In the genomic region with DNA sequence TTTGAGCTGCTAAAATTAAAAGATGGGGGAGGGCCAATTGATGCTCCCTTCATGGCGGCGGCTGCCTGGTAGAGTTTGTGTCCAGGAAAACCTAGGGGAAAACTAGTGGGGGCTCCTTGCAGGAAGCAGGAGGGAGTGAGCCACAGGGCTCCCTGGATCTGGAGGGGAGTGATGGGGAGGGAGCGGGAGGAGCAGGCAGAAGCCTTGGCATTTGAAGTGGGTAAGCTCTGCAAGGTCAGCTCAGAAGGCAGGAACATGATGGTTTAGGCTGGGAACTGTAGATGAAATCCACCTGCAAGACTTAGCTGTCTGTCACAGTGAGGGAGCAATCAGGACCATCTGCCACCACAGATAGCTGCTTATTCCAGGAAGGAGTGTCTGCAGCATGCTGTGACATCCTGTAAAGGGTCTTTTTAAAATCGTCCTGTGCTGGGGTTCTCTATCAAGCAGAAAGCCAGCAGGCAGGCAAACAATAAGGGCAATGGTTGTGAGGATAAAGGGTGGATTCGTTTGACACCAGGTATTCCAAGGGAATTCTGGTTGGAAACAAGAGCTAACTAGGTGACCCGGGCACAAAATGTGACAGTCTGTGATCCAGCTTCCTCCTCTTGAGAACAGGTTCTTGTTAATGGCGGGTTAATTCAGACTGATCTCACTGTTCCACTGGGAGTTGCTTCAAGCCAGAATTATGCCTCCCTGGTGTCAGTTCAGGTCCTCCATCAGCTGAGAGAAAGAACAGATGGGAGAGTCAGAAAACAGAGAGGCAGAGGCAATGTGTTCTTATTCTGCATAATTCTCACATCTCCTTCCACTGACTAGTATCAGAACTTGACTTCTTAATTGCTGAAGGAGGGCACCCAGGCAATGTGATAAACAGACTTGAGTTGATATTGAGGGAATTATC, we compare ENCODE assay signal across 10 mouse cellular contexts. TPM values are rescaled to one million over a fixed set of nuclear protein-coding genes. Genes with fewer than 3 reads are reported as not detected.
A peak's percentile ranks its signal among the peaks of the same experiment; 100 is the strongest.
DNase-seq lines count a peak whose midpoint lies in the region; ATAC-seq and TF ChIP-seq lines count a peak whose summit lies in the region.
"Had no signal": no experiment of that assay in that cellular context is flagged by ENCODE, and none has a peak within 500 bp of the region (broad histone marks: within the 10 kb centered on the region; RNA-seq: fewer than 3 reads in every experiment).

No protein-coding gene starts in this region.

- peak; percentile 59 for ATAC-seq in hindbrain, embryonic 15.5 days (ENCODE audit: low FRiP score, low read depth)
- peak; percentile 63 for ATAC-seq in neural tube, embryonic 13.5 days (ENCODE audit: low read depth)
- no peak for ATAC-seq in heart, embryonic 12.5 days (ENCODE audit: insufficient number of reproducible peaks, low FRiP score)

- H3K27me3 ChIP-seq in hindbrain, embryonic 15.5 days = no peaks in the 10 kb centered on the region
- no peaks in the 10 kb centered on the region for H3K27me3 ChIP-seq in neural tube, embryonic 13.5 days
- no peaks in the 10 kb centered on the region for H3K27me3 ChIP-seq in heart, embryonic 12.5 days (replicated peaks)
- H3K27me3 ChIP-seq: embryonic facial prominence, embryonic 12.5 days had no signal

- no peak for DNase-seq in left cerebral cortex, adult 2 months (ENCODE audit: extremely low spot score in 1 of 2, low spot score in 2 of 2)
- no peak for DNase-seq in left cerebral cortex, postnatal 10 days (ENCODE audit: extremely low spot score in 1 of 2, low spot score in 2 of 2)
- DNase-seq in cerebellum, postnatal 14 days = peak; percentile 55 to 78
- no peak for DNase-seq in right cerebral cortex, postnatal 14 days
- DNase-seq in liver = no peak

- no peaks in the 10 kb centered on the region for H3K36me3 ChIP-seq in hindbrain, embryonic 15.5 days
- H3K36me3 ChIP-seq in neural tube, embryonic 13.5 days = no peaks in the 10 kb centered on the region
- H3K36me3 ChIP-seq in heart, embryonic 12.5 days = no peaks in the 10 kb centered on the region
- H3K36me3 ChIP-seq: embryonic facial prominence, embryonic 12.5 days had no signal

- H3K27ac ChIP-seq in left cerebral cortex, adult 2 months = peak overlapping the region; percentile 19; the same call in 1 of the 2 replicates
- H3K27ac ChIP-seq in hindbrain, embryonic 15.5 days (replicated peaks) = peak overlapping the region; percentile 68
- H3K27ac ChIP-seq in neural tube, embryonic 13.5 days (replicated peaks) = peak overlapping the region; percentile 70
- H3K27ac ChIP-seq in heart, embryonic 12.5 days (ENCODE audit: poor library complexity, severe bottlenecking) = no peak overlapping the region
- H3K27ac ChIP-seq: embryonic facial prominence, embryonic 12.5 days; liver, embryonic 14.5 days had no signal

- no peaks in the 10 kb centered on the region for H3K9me3 ChIP-seq in hindbrain, embryonic 15.5 days
- H3K9me3 ChIP-seq in neural tube, embryonic 13.5 days = no peaks in the 10 kb centered on the region
- peaks cover 5% of the 10 kb centered on the region; the same call in 1 of the 2 replicates for H3K9me3 ChIP-seq in heart, embryonic 12.5 days (replicated peaks)
- H3K9me3 ChIP-seq: embryonic facial prominence, embryonic 12.5 days had no signal

- peaks cover 21% of the 10 kb centered on the region for H3K4me1 ChIP-seq in hindbrain, embryonic 15.5 days (replicated peaks)
- peaks cover 16% of the 10 kb centered on the region for H3K4me1 ChIP-seq in neural tube, embryonic 13.5 days (replicated peaks)
- 0 out of 2 replicates have a peak, but pooled peaks cover 3% of the 10 kb centered on the region for H3K4me1 ChIP-seq in heart, embryonic 12.5 days (replicated peaks)

- 15% methylated on average over 7 of the region's 7 CpGs for WGBS in hindbrain, embryonic 15.5 days
- WGBS in neural tube, embryonic 13.5 days = 26% methylated on average over 7 of the region's 7 CpGs
- WGBS in heart, embryonic 12.5 days = 32% methylated on average over 7 of the region's 7 CpGs

- intact Hi-C loops in left cerebral cortex, adult 2 months (cut with DNase I) = no loop called here
- intact Hi-C loops in left cerebral cortex, postnatal 10 days (cut with DNase I) = no loop called here

- H3K4me3 ChIP-seq in left cerebral cortex, adult 2 months = no peak overlapping the region
- H3K4me3 ChIP-seq in hindbrain, embryonic 15.5 days = no peak overlapping the region
- H3K4me3 ChIP-seq in neural tube, embryonic 13.5 days = no peak overlapping the region
- H3K4me3 ChIP-seq in heart, embryonic 12.5 days = no peak overlapping the region
- H3K4me3 ChIP-seq: embryonic facial prominence, embryonic 12.5 days had no signal

- no peak overlapping the region for H3K4me2 ChIP-seq in hindbrain, embryonic 15.5 days
- no peak overlapping the region for H3K4me2 ChIP-seq in neural tube, embryonic 13.5 days
- no peak overlapping the region for H3K4me2 ChIP-seq in heart, embryonic 12.5 days
- H3K4me2 ChIP-seq: embryonic facial prominence, embryonic 12.5 days had no signal

- H3K9ac ChIP-seq in hindbrain, embryonic 15.5 days = no peak overlapping the region
- H3K9ac ChIP-seq in neural tube, embryonic 13.5 days = no peak overlapping the region
- no peak overlapping the region for H3K9ac ChIP-seq in heart, embryonic 12.5 days
- H3K9ac ChIP-seq: embryonic facial prominence, embryonic 12.5 days; liver, embryonic 14.5 days had no signal

- TF ChIP-seq CTCF in left cerebral cortex, adult 2 months (IDR thresholded peaks at IDR 0.05) = no peak

RNA-seq across cellular contexts. Expression of gene Lrrc66, which starts 46.9 kb away (rescaled TPM):
- total RNA-seq in left cerebral cortex, adult 2 months (2021) = not detected
- total RNA-seq in left cerebral cortex, postnatal 10 days (2021) = not detected
- not detected in 2 replicates for polyA plus RNA-seq in hindbrain, embryonic 15.5 days (2015; fragmentation: Nextera tagmentation; extraction: Ambion mirVana)
- polyA plus RNA-seq in neural tube, embryonic 13.5 days (2015; fragmentation: Nextera tagmentation; extraction: Ambion mirVana) = not detected in 2 replicates
- polyA plus RNA-seq in heart, embryonic 12.5 days (2016; fragmentation: Nextera tagmentation; extraction: Ambion mirVana) = not detected in 2 replicates

Comparison
In these comparisons a context has a peak if more than half of its experiments do, and no peak if none do; other contexts are left out.
1. DNase-seq: peak in cerebellum, postnatal 14 days (2 of 2); none in left cerebral cortex, adult 2 months (0 of 2), left cerebral cortex, postnatal 10 days (0 of 2), right cerebral cortex, postnatal 14 days (single experiment) and liver (single experiment).